Mouse (Mus musculus) lung, postnatal 14 days (tissue): Measurements from ENCODE around the gene Cmtm7.

Experiments used
- DNase-seq: peaks from one replicate; pipeline ENCODE4 v3.0.0; 2021

Gene Cmtm7

GRCm38 (mm10) chr9:114793764-114794295 lies 12.2 kb upstream of the Cmtm7 start:
- no peak for DNase-seq

- no peak for DNase-seq
Observed at GRCm38 (mm10) chr9:114789989-114790388, 8.3 kb upstream of the Cmtm7 start.

- DNase-seq: no peak
Observed at GRCm38 (mm10) chr9:114789557-114789956, 7.9 kb upstream of the Cmtm7 start.

GRCm38 (mm10) chr9:114788697-114789096 lies 7.0 kb upstream of the Cmtm7 start:
- DNase-seq: no peak

GRCm38 (mm10) chr9:114787716-114788115 lies 6.1 kb upstream of the Cmtm7 start:
- no peak for DNase-seq

GRCm38 (mm10) chr9:114787134-114787533 lies 5.5 kb upstream of the Cmtm7 start:
- DNase-seq: no peak

GRCm38 (mm10) chr9:114785432-114786125 lies 3.9 kb upstream of the Cmtm7 start:
- no peak for DNase-seq

GRCm38 (mm10) chr9:114780746-114781525 lies 720 bp downstream of the Cmtm7 start:
- DNase-seq: peak; percentile 46

GRCm38 (mm10) chr9:114779984-114780745 lies 1.5 kb downstream of the Cmtm7 start:
- DNase-seq: no peak

GRCm38 (mm10) chr9:114778877-114779276 lies 2.8 kb downstream of the Cmtm7 start:
- no peak for DNase-seq

GRCm38 (mm10) chr9:114778047-114778390 lies 3.6 kb downstream of the Cmtm7 start:
- DNase-seq: no peak

- no peak for DNase-seq
Observed at GRCm38 (mm10) chr9:114777178-114778046, 4.2 kb downstream of the Cmtm7 start.

- no peak for DNase-seq
Observed at GRCm38 (mm10) chr9:114776361-114776760, 5.3 kb downstream of the Cmtm7 start.

GRCm38 (mm10) chr9:114775272-114775671 lies 6.4 kb downstream of the Cmtm7 start:
- no peak for DNase-seq

GRCm38 (mm10) chr9:114774629-114775028 lies 7.0 kb downstream of the Cmtm7 start:
- DNase-seq: no peak

- no peak for DNase-seq
Observed at GRCm38 (mm10) chr9:114771565-114771964, 10.1 kb downstream of the Cmtm7 start.

- DNase-seq: peak; percentile 27
Observed at GRCm38 (mm10) chr9:114770224-114770623, 11.4 kb downstream of the Cmtm7 start.

GRCm38 (mm10) chr9:114768066-114768465 lies 13.6 kb downstream of the Cmtm7 start:
- peak; percentile 43 for DNase-seq

- DNase-seq: no peak
Observed at GRCm38 (mm10) chr9:114767507-114767906, 14.1 kb downstream of the Cmtm7 start.

- no peak for DNase-seq
Observed at GRCm38 (mm10) chr9:114767030-114767429, 14.6 kb downstream of the Cmtm7 start.

GRCm38 (mm10) chr9:114763341-114763740 lies 18.3 kb downstream of the Cmtm7 start:
- peak; percentile 53 for DNase-seq

GRCm38 (mm10) chr9:114761848-114762247 lies 19.8 kb downstream of the Cmtm7 start:
- DNase-seq: no peak
